Mouse (Mus musculus): ENCODE measurements around the gene Vmn1r137. TPM values are rescaled to one million over a fixed set of nuclear protein-coding genes. Genes with fewer than 3 reads are reported as not detected.
"Not testable (repeated sequence)": the region's sequence is repeated elsewhere in the genome, so short reads cannot be mapped to it uniquely, and the experiment has no call there.

Gene Vmn1r137
- not detected in 2 replicates for polyA plus RNA-seq (2015; fragmentation: Nextera tagmentation; extraction: Ambion mirVana)

DNA sequence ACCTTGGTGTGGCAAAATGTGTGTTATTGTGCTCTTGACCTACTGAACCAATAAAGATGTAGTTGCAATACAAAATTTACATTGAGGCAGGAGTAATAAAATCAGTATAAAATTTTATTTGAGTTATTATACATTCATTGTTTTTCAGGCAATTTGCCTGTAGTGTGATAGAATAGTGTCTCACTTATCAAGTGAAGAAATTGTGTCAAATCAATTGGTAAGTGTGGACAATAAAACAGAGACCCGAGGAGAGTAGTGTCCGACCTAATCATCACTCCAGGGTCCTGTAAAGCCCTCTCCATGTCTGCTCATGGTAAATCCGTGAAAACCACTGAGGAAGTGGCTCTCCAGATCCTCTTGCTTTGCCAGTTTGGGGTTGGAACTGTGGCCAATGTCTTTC, at the start of gene Vmn1r137:
Gene Vmn1r137, plus strand, starts transcription at position 301 of the 400 bp plus-strand sequence.
- not testable (repeated sequence) for H3K27me3 ChIP-seq (replicated peaks); H3K4me3 ChIP-seq; H3K4me1 ChIP-seq; H3K9me3 ChIP-seq; H3K4me2 ChIP-seq; ATAC-seq (ENCODE audit: extremely low read depth, insufficient number of reproducible peaks, low FRiP score, low TSS enrichment); H3K36me3 ChIP-seq; H3K9ac ChIP-seq; H3K27ac ChIP-seq (replicated peaks)
- WGBS, result no CpG with 5 or more reads among the region's 3 CpGs

DNA sequence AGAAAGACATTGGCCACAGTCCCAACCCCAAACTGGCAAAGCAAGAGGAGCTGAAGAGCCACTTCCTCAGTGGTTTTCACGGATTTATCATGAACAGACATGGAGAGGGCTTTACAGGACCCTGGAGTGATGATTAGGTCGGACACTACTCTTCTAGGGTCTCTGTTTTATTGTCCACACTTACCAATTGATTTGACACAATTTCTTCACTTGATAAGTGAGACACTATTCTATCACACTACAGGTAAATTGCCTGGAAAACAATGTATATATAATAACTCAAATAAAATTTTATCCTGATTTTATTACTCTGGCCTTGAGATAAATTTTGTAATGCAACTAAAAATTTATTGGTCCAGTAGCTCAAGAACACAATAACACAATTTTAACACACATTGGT, 34.4 kb downstream of the Vmn1r137 start, which contains the start of gene Vmn1r138:
Gene Vmn1r138, minus strand, starts transcription at position 101 of the 400 bp plus-strand sequence.
- H3K4me2 ChIP-seq; ATAC-seq (ENCODE audit: extremely low read depth, insufficient number of reproducible peaks, low FRiP score, low TSS enrichment); H3K4me1 ChIP-seq; H3K36me3 ChIP-seq; H3K27ac ChIP-seq (replicated peaks); H3K4me3 ChIP-seq; H3K27me3 ChIP-seq (replicated peaks); H3K9ac ChIP-seq; H3K9me3 ChIP-seq: not testable (repeated sequence)
- no CpG with 5 or more reads among the region's 2 CpGs for WGBS

Other genes with a start within 250 kb of the Vmn1r137 start
- gene Gm4175, start 233.1 kb upstream of the Vmn1r137 start, polyA plus RNA-seq (2015; fragmentation: Nextera tagmentation; extraction: Ambion mirVana), result not detected in 2 replicates
- not detected in 2 replicates for gene Gm4177, start 197.9 kb upstream of the Vmn1r137 start, polyA plus RNA-seq (2015; fragmentation: Nextera tagmentation; extraction: Ambion mirVana)
- gene Vmn1r135, start 162.2 kb upstream of the Vmn1r137 start, polyA plus RNA-seq (2015; fragmentation: Nextera tagmentation; extraction: Ambion mirVana), result not detected in 2 replicates
- not detected in 2 replicates for gene Gm5725, start 150.3 kb upstream of the Vmn1r137 start, polyA plus RNA-seq (2015; fragmentation: Nextera tagmentation; extraction: Ambion mirVana)
- not detected in 2 replicates for gene Gm5891, start 73.3 kb upstream of the Vmn1r137 start, polyA plus RNA-seq (2015; fragmentation: Nextera tagmentation; extraction: Ambion mirVana)
- gene Vmn1r138, start 34.3 kb downstream of the Vmn1r137 start, polyA plus RNA-seq (2015; fragmentation: Nextera tagmentation; extraction: Ambion mirVana), result not detected in 2 replicates
- gene Gm6176, start 61.7 kb downstream of the Vmn1r137 start, polyA plus RNA-seq (2015; fragmentation: Nextera tagmentation; extraction: Ambion mirVana), result not detected in 2 replicates
- gene Vmn1r139, start 74.5 kb downstream of the Vmn1r137 start, polyA plus RNA-seq (2015; fragmentation: Nextera tagmentation; extraction: Ambion mirVana), result not detected in 2 replicates
- gene Gm16451, start 123.7 kb downstream of the Vmn1r137 start, polyA plus RNA-seq (2015; fragmentation: Nextera tagmentation; extraction: Ambion mirVana), result not detected in 2 replicates
- gene Gm10666, start 140.2 kb downstream of the Vmn1r137 start, polyA plus RNA-seq (2015; fragmentation: Nextera tagmentation; extraction: Ambion mirVana), result not detected in 2 replicates
- not detected in 2 replicates for gene Vmn1r142, start 169.4 kb downstream of the Vmn1r137 start, polyA plus RNA-seq (2015; fragmentation: Nextera tagmentation; extraction: Ambion mirVana)
- gene Vmn1r143, start 194.8 kb downstream of the Vmn1r137 start, polyA plus RNA-seq (2015; fragmentation: Nextera tagmentation; extraction: Ambion mirVana), result not detected in 2 replicates
- gene Gm8653, start 206.7 kb downstream of the Vmn1r137 start, polyA plus RNA-seq (2015; fragmentation: Nextera tagmentation; extraction: Ambion mirVana), result not detected in 2 replicates
- not detected in 2 replicates for gene Gm8453, start 234.9 kb downstream of the Vmn1r137 start, polyA plus RNA-seq (2015; fragmentation: Nextera tagmentation; extraction: Ambion mirVana)

Data from heart, embryonic 13.5 days (tissue).